Mouse (Mus musculus): ENCODE measurements around the gene Cald1.

The Cald1 gene

GRCm38 (mm10) chr6:34758340-34758739, 160.0 kb downstream of the Cald1 start:
- in situ Hi-C loops (cut with MseI, MboI), result loop anchor here in 1 of 2 experiments (10.0 kb wide), 1 partner anchor 244 kb away; no protein-coding TSS in a partner anchor

GRCm38 (mm10) chr6:34760023-34760422, 161.7 kb downstream of the Cald1 start:
- in situ Hi-C loops (cut with MseI, MboI), result loop anchor here in 1 of 2 experiments (10.0 kb wide), 1 partner anchor 245 kb away; no protein-coding TSS in a partner anchor

- in situ Hi-C loops (cut with MseI, MboI), result loop anchor here in 1 of 2 experiments (10.0 kb wide), 1 partner anchor 251 kb away; no protein-coding TSS in a partner anchor
These were observed 167.4 kb downstream of the Cald1 start for GRCm38 (mm10) chr6:34765721-34766120.

GRCm38 (mm10) chr6:34769984-34770383, 171.7 kb downstream of the Cald1 start:
- in situ Hi-C loops (cut with MseI, MboI), result loop anchor here (10.0 kb wide), 2 partner anchors 155 to 255 kb away; partner anchors contain the start of gene Stra8 (in 1 of the 2)

- in situ Hi-C loops (cut with MseI, MboI), result loop anchor here in 1 of 2 experiments (10.0 kb wide), 1 partner anchor 154 kb away; the partner anchor contains the start of gene Stra8
These were observed 172.2 kb downstream of the Cald1 start for GRCm38 (mm10) chr6:34770491-34770890.

GRCm38 (mm10) chr6:34776396-34776795, 178.1 kb downstream of the Cald1 start:
- in situ Hi-C loops (cut with MseI, MboI), result loop anchor here in 1 of 2 experiments (10.0 kb wide), 1 partner anchor 148 kb away; the partner anchor contains the start of gene Stra8

- in situ Hi-C loops (cut with MseI, MboI), result loop anchor here in 1 of 2 experiments (10.0 kb wide), 1 partner anchor 148 kb away; the partner anchor contains the start of gene Stra8
These were observed 178.8 kb downstream of the Cald1 start for GRCm38 (mm10) chr6:34777094-34777493.

GRCm38 (mm10) chr6:34777981-34778668, 179.8 kb downstream of the Cald1 start:
- in situ Hi-C loops (cut with MseI, MboI), result loop anchor here in 1 of 2 experiments (10.0 kb wide), 1 partner anchor 147 kb away; the partner anchor contains the start of gene Stra8

GRCm38 (mm10) chr6:34780231-34780942, 182.1 kb downstream of the Cald1 start, which contains the start of gene Agbl3:
TSS of gene Agbl3 (plus strand) at chr6:34780432.
- in situ Hi-C loops (cut with MseI, MboI), result loop anchor here in 1 of 2 experiments (10.0 kb wide), 1 partner anchor 144 kb away; the partner anchor contains the start of gene Stra8

- in situ Hi-C loops (cut with MseI, MboI), result loop anchor here in 1 of 2 experiments (10.0 kb wide), 1 partner anchor 144 kb away; the partner anchor contains the start of gene Stra8
These were observed 182.6 kb downstream of the Cald1 start for GRCm38 (mm10) chr6:34780943-34781289.

GRCm38 (mm10) chr6:34782493-34782892, 184.2 kb downstream of the Cald1 start:
- in situ Hi-C loops (cut with MseI, MboI), result loop anchor here in 1 of 2 experiments (10.0 kb wide), 1 partner anchor 142 kb away; the partner anchor contains the start of gene Stra8

GRCm38 (mm10) chr6:34796881-34797280, 198.6 kb downstream of the Cald1 start:
- in situ Hi-C loops (cut with MseI, MboI), result no loop called here

- in situ Hi-C loops (cut with MseI, MboI), result no loop called here
These were observed 199.6 kb downstream of the Cald1 start for GRCm38 (mm10) chr6:34797887-34798286.

- in situ Hi-C loops (cut with MseI, MboI), result no loop called here
These were observed 207.3 kb downstream of the Cald1 start for GRCm38 (mm10) chr6:34805582-34805981.

GRCm38 (mm10) chr6:34810651-34811050, 212.4 kb downstream of the Cald1 start:
- in situ Hi-C loops (cut with MseI, MboI), result no loop called here

GRCm38 (mm10) chr6:34824406-34824805, 226.1 kb downstream of the Cald1 start:
- in situ Hi-C loops (cut with MseI, MboI), result no loop called here

All from mouse trophoblast stem cell (cell line).